Mouse (Mus musculus): ENCODE measurements around the gene Ppp2r5a. TPM values are rescaled to one million over a fixed set of nuclear protein-coding genes. Genes with fewer than 3 reads are reported as not detected.

The Ppp2r5a gene
- polyA plus RNA-seq, 2 experiments = 30.3 to 40.1 TPM

GRCm38 (mm10) chr1:191347602-191348001 is 55.5 kb downstream of the Ppp2r5a start:
- Histone ChIP-seq H3K4me3 (replicated peaks; ENCODE audit: low read length) (no peak overlapping the region), H3K27me3 (ENCODE audit: control insufficient read depth, insufficient read depth, low read length) (no peaks in the 10 kb centered on the region), H3K9me3 (ENCODE audit: control insufficient read depth, low read length) (no peaks in the 10 kb centered on the region), H3K27ac (replicated peaks; ENCODE audit: low read depth, low read length) (no peak overlapping the region), H3K4me1 (ENCODE audit: control insufficient read depth, insufficient read depth, low read length) (no peaks in the 10 kb centered on the region), H3K36me3 (ENCODE audit: control insufficient read depth, insufficient read depth, low read length) (peaks cover 54% of the 10 kb centered on the region), H3K4me2 (replicated peaks; ENCODE audit: low read depth, low read length, severe bottlenecking) (no peak overlapping the region), H3K9ac (ENCODE audit: low read depth, low read length, severe bottlenecking) (no peak overlapping the region)
- no peak for TF ChIP-seq POLR2A (IDR thresholded peaks at IDR 0.05; ENCODE audit: borderline replicate concordance, extremely low read depth, insufficient read depth, insufficient read length)
- no peak for ATAC-seq (ENCODE audit: low FRiP score, low read depth)
- WGBS = 89% methylated on average over 8 of the region's 8 CpGs
- DNase-seq (ENCODE audit: low spot score) = no peak

GRCm38 (mm10) chr1:191340530-191340929 is 62.5 kb downstream of the Ppp2r5a start:
- TF ChIP-seq POLR2A (IDR thresholded peaks at IDR 0.05; ENCODE audit: borderline replicate concordance, extremely low read depth, insufficient read depth, insufficient read length) = no peak
- no peak for ATAC-seq (ENCODE audit: low FRiP score, low read depth)
- Histone ChIP-seq H3K9me3 (ENCODE audit: control insufficient read depth, low read length) (no peaks in the 10 kb centered on the region), H3K27me3 (ENCODE audit: control insufficient read depth, insufficient read depth, low read length) (no peaks in the 10 kb centered on the region), H3K36me3 (ENCODE audit: control insufficient read depth, insufficient read depth, low read length) (peaks cover 66% of the 10 kb centered on the region), H3K9ac (ENCODE audit: low read depth, low read length, severe bottlenecking) (no peak overlapping the region), H3K4me3 (replicated peaks; ENCODE audit: low read length) (no peak overlapping the region), H3K27ac (replicated peaks; ENCODE audit: low read depth, low read length) (no peak overlapping the region), H3K4me2 (replicated peaks; ENCODE audit: low read depth, low read length, severe bottlenecking) (no peak overlapping the region), H3K4me1 (ENCODE audit: control insufficient read depth, insufficient read depth, low read length) (no peaks in the 10 kb centered on the region)
- no peak for DNase-seq (ENCODE audit: low spot score)
- 82% methylated on average over 3 of the region's 4 CpGs for WGBS

GRCm38 (mm10) chr1:191339876-191340275 is 63.2 kb downstream of the Ppp2r5a start:
- ATAC-seq (ENCODE audit: low FRiP score, low read depth) (no peak), DNase-seq (ENCODE audit: low spot score) (no peak)
- H3K4me3 ChIP-seq (replicated peaks; ENCODE audit: low read length) = no peak overlapping the region
- WGBS = 78% methylated on average over 2 of the region's 2 CpGs
- H3K4me2 ChIP-seq (replicated peaks; ENCODE audit: low read depth, low read length, severe bottlenecking) = no peak overlapping the region
- no peaks in the 10 kb centered on the region for H3K4me1 ChIP-seq (ENCODE audit: control insufficient read depth, insufficient read depth, low read length)
- no peaks in the 10 kb centered on the region for H3K27me3 ChIP-seq (ENCODE audit: control insufficient read depth, insufficient read depth, low read length)
- H3K9me3 ChIP-seq (ENCODE audit: control insufficient read depth, low read length) = no peaks in the 10 kb centered on the region
- H3K9ac ChIP-seq (ENCODE audit: low read depth, low read length, severe bottlenecking) = no peak overlapping the region
- H3K36me3 ChIP-seq (ENCODE audit: control insufficient read depth, insufficient read depth, low read length) = peaks cover 60% of the 10 kb centered on the region
- no peak for TF ChIP-seq POLR2A (IDR thresholded peaks at IDR 0.05; ENCODE audit: borderline replicate concordance, extremely low read depth, insufficient read depth, insufficient read length)
- H3K27ac ChIP-seq (replicated peaks; ENCODE audit: low read depth, low read length) = no peak overlapping the region

GRCm38 (mm10) chr1:191334500-191334899 is 68.6 kb downstream of the Ppp2r5a start:
- WGBS = 88% methylated on average over 5 of the region's 5 CpGs
- Histone ChIP-seq H3K9ac (ENCODE audit: low read depth, low read length, severe bottlenecking) (no peak overlapping the region), H3K36me3 (ENCODE audit: control insufficient read depth, insufficient read depth, low read length) (peaks cover 30% of the 10 kb centered on the region), H3K27ac (replicated peaks; ENCODE audit: low read depth, low read length) (no peak overlapping the region), H3K9me3 (ENCODE audit: control insufficient read depth, low read length) (no peaks in the 10 kb centered on the region), H3K27me3 (ENCODE audit: control insufficient read depth, insufficient read depth, low read length) (no peaks in the 10 kb centered on the region), H3K4me2 (replicated peaks; ENCODE audit: low read depth, low read length, severe bottlenecking) (no peak overlapping the region), H3K4me1 (ENCODE audit: control insufficient read depth, insufficient read depth, low read length) (no peaks in the 10 kb centered on the region), H3K4me3 (replicated peaks; ENCODE audit: low read length) (no peak overlapping the region)
- no peak for DNase-seq (ENCODE audit: low spot score)
- TF ChIP-seq POLR2A (IDR thresholded peaks at IDR 0.05; ENCODE audit: borderline replicate concordance, extremely low read depth, insufficient read depth, insufficient read length) = no peak
- no peak for ATAC-seq (ENCODE audit: low FRiP score, low read depth)

- 87% methylated on average over 4 of the region's 4 CpGs for WGBS
- no peak for DNase-seq (ENCODE audit: low spot score)
- H3K4me2 ChIP-seq (replicated peaks; ENCODE audit: low read depth, low read length, severe bottlenecking) = no peak overlapping the region
Observed at GRCm38 (mm10) chr1:191330356-191330755, 72.7 kb downstream of the Ppp2r5a start.

GRCm38 (mm10) chr1:191328019-191328441 is 75.0 kb downstream of the Ppp2r5a start:
- H3K27ac ChIP-seq (replicated peaks; ENCODE audit: low read depth, low read length) = no peak overlapping the region
- no peak for ATAC-seq (ENCODE audit: low FRiP score, low read depth)
- no peaks in the 10 kb centered on the region for H3K27me3 ChIP-seq (ENCODE audit: control insufficient read depth, insufficient read depth, low read length)
- H3K9me3 ChIP-seq (ENCODE audit: control insufficient read depth, low read length) = no peaks in the 10 kb centered on the region
- TF ChIP-seq POLR2A (IDR thresholded peaks at IDR 0.05; ENCODE audit: borderline replicate concordance, extremely low read depth, insufficient read depth, insufficient read length) = no peak
- H3K4me3 ChIP-seq (replicated peaks; ENCODE audit: low read length) = no peak overlapping the region
- no peak overlapping the region for H3K4me2 ChIP-seq (replicated peaks; ENCODE audit: low read depth, low read length, severe bottlenecking)
- DNase-seq (ENCODE audit: low spot score) = no peak
- peaks cover 14% of the 10 kb centered on the region; the same call in 1 of the 2 replicates for H3K36me3 ChIP-seq (ENCODE audit: control insufficient read depth, insufficient read depth, low read length)
- H3K4me1 ChIP-seq (ENCODE audit: control insufficient read depth, insufficient read depth, low read length) = peaks cover 12% of the 10 kb centered on the region; the same call in 1 of the 2 replicates
- 80% methylated on average over 8 of the region's 8 CpGs for WGBS
- no peak overlapping the region for H3K9ac ChIP-seq (ENCODE audit: low read depth, low read length, severe bottlenecking)

More at GRCm38 (mm10) chr1:191330356-191330755, 72.7 kb downstream of the Ppp2r5a start:
- Histone ChIP-seq H3K27me3 (ENCODE audit: control insufficient read depth, insufficient read depth, low read length) (no peaks in the 10 kb centered on the region), H3K9me3 (ENCODE audit: control insufficient read depth, low read length) (no peaks in the 10 kb centered on the region), H3K4me1 (ENCODE audit: control insufficient read depth, insufficient read depth, low read length) (peaks cover 12% of the 10 kb centered on the region; the same call in 1 of the 2 replicates), H3K9ac (ENCODE audit: low read depth, low read length, severe bottlenecking) (no peak overlapping the region), H3K36me3 (ENCODE audit: control insufficient read depth, insufficient read depth, low read length) (peaks cover 19% of the 10 kb centered on the region; the same call in 1 of the 2 replicates), H3K27ac (replicated peaks; ENCODE audit: low read depth, low read length) (no peak overlapping the region), H3K4me3 (replicated peaks; ENCODE audit: low read length) (no peak overlapping the region)
- ATAC-seq (ENCODE audit: low FRiP score, low read depth) = no peak
- TF ChIP-seq POLR2A (IDR thresholded peaks at IDR 0.05; ENCODE audit: borderline replicate concordance, extremely low read depth, insufficient read depth, insufficient read length) = no peak

Data from limb, embryonic 14.5 days (tissue).